Mouse (Mus musculus) effector memory CD4-positive, alpha-beta T cell, adult 7 months (primary cell): Measurements from ENCODE around the gene Rtn4. TPM values are rescaled to one million over a fixed set of nuclear protein-coding genes. Genes with fewer than 3 reads are reported as not detected.

Experiments used
- polyA plus RNA-seq: library from polyadenylated mRNA; unstranded; fragments of 100-300 nt; shearing (Covaris generic); gene quantifications from one replicate; pipeline ENCODE4 v1.2.1, GENCODE M21; 2017

Rtn4 gene
- 21.0 TPM for polyA plus RNA-seq

GRCm38 (mm10) chr11:29692683-29693272 is at the start of gene Rtn4:
TSS of gene Rtn4 (plus strand) at chr11:29692947.

Other genes with a start within 250 kb of the Rtn4 start
- gene Prorsd1, start 177.9 kb upstream of the Rtn4 start, polyA plus RNA-seq, result 18.8 TPM
- 18.9 TPM for gene Mtif2, start 166.5 kb upstream of the Rtn4 start, polyA plus RNA-seq
- gene Clhc1, start 145.0 kb upstream of the Rtn4 start, polyA plus RNA-seq, result 0.55 TPM
- gene Rps27a, start 144.8 kb upstream of the Rtn4 start, polyA plus RNA-seq, result 397 TPM
- gene 4931440F15Rik, start 132.7 kb downstream of the Rtn4 start, polyA plus RNA-seq, result 0.45 TPM